ENCODE assay signal across 9 mouse cellular contexts in the genomic region with DNA sequence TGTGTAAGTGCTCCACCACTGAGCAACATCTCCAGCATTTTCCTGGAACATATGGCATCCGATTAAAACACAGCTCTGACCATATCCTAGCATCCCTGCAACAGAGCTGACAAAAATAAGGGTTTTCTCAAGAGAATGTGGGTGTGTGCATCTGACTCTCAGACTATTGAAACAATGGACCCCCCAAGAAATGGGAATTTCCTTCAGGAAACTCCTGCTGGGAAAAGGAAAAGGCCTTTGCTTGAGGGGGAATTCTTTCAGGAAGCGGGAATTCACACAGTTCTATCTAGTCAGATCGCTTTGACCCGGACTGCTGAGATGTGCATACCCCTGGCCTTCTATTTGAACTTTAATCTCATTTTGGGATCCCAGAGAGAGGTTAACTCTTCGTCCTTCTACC. TPM values are rescaled to one million over a fixed set of nuclear protein-coding genes. Genes with fewer than 3 reads are reported as not detected.
A peak's percentile ranks its signal among the peaks of the same experiment; 100 is the strongest.
DNase-seq lines count a peak whose midpoint lies in the region; ATAC-seq and TF ChIP-seq lines count a peak whose summit lies in the region.
"Had no signal": no experiment of that assay in that cellular context is flagged by ENCODE, and none has a peak within 500 bp of the region (broad histone marks: within the 10 kb centered on the region; RNA-seq: fewer than 3 reads in every experiment).

No protein-coding gene starts in this region.

- no peak for TF ChIP-seq CTCF in G1E (IDR thresholded peaks at IDR 0.05; ENCODE audit: low read depth, low read length)
- TF ChIP-seq CTCF in liver, postnatal 0 days (IDR thresholded peaks at IDR 0.05; ENCODE audit: low read depth) = no peak

- TF ChIP-seq EP300 in liver, postnatal 0 days (IDR thresholded peaks at IDR 0.05; ENCODE audit: low read depth) = no peak

- intact Hi-C loops in heart, postnatal 14 days (cut with DNase I) = no loop called here

- peaks cover 29% of the 10 kb centered on the region for H3K4me1 ChIP-seq in heart, embryonic 11.5 days (ENCODE audit: control insufficient read depth, insufficient read depth, low read length)
- peaks cover 44% of the 10 kb centered on the region for H3K4me1 ChIP-seq in G1E (ENCODE audit: insufficient read depth, low read depth, low read length)
- H3K4me1 ChIP-seq in liver, postnatal 0 days (ENCODE audit: insufficient read depth) = peaks cover 16% of the 10 kb centered on the region

- H3K4me2 ChIP-seq in heart, embryonic 11.5 days = peak overlapping the region; percentile 80
- H3K4me2 ChIP-seq in liver, postnatal 0 days (ENCODE audit: low read depth, low read length) = peak overlapping the region; percentile 86

- H3K36me3 ChIP-seq in heart, embryonic 11.5 days (ENCODE audit: control insufficient read depth, insufficient read depth, low read length) = no peaks in the 10 kb centered on the region
- H3K36me3 ChIP-seq in G1E (replicated peaks) = peaks cover 15% of the 10 kb centered on the region
- H3K36me3 ChIP-seq in liver, postnatal 0 days (replicated peaks; ENCODE audit: insufficient read depth, low read length) = no peaks in the 10 kb centered on the region

- ATAC-seq in heart, embryonic 11.5 days (replicated peaks; ENCODE audit: insufficient number of reproducible peaks, low FRiP score, low TSS enrichment) = no peak
- ATAC-seq in G1E (ENCODE audit: extremely low read depth, insufficient number of reproducible peaks, low FRiP score, poor library complexity, severe bottlenecking) = no peak
- no peak for ATAC-seq in liver, postnatal 0 days

- H3K9me3 ChIP-seq in heart, embryonic 11.5 days (replicated peaks; ENCODE audit: control insufficient read depth, low read length) = no peaks in the 10 kb centered on the region
- no peaks in the 10 kb centered on the region for H3K9me3 ChIP-seq in G1E (replicated peaks)
- no peaks in the 10 kb centered on the region for H3K9me3 ChIP-seq in liver, postnatal 0 days (ENCODE audit: low read length)

- H3K9ac ChIP-seq in heart, embryonic 11.5 days (ENCODE audit: low read depth, low read length) = no peak overlapping the region; the same call in 1 of the 2 replicates
- H3K9ac ChIP-seq in liver, postnatal 0 days (replicated peaks) = peak overlapping the region; percentile 94

- H3K27ac ChIP-seq in heart, embryonic 11.5 days (ENCODE audit: low read depth, low read length) = peak overlapping the region; percentile 97; the same call in 1 of the 2 replicates
- peak overlapping the region; percentile 98; the same call in 1 of the 2 replicates for H3K27ac ChIP-seq in liver, postnatal 0 days (ENCODE audit: low read depth)

- H3K4me3 ChIP-seq in heart, embryonic 11.5 days (ENCODE audit: low read depth, low read length) = peak overlapping the region; percentile 95
- peak overlapping the region; percentile 92; the same call in 1 of the 2 replicates for H3K4me3 ChIP-seq in G1E (ENCODE audit: low read depth, low read length)
- H3K4me3 ChIP-seq in liver, postnatal 0 days (ENCODE audit: low read depth, low read length) = peak overlapping the region; percentile 82

- H3K27me3 ChIP-seq in heart, embryonic 11.5 days (ENCODE audit: control insufficient read depth, insufficient read depth, low read length) = no peaks in the 10 kb centered on the region
- H3K27me3 ChIP-seq in G1E (ENCODE audit: insufficient read depth, low read length) = peaks cover 20% of the 10 kb centered on the region
- no peaks in the 10 kb centered on the region for H3K27me3 ChIP-seq in liver, postnatal 0 days (ENCODE audit: insufficient read depth, low read length)

- WGBS in heart, embryonic 11.5 days (ENCODE audit: insufficient replicate concordance) = 9% methylated on average over 5 of the region's 5 CpGs
- WGBS in liver, postnatal 0 days (ENCODE audit: insufficient replicate concordance) = 50% methylated on average over 5 of the region's 5 CpGs

- DNase-seq in heart, postnatal 14 days = no peak
- DNase-seq in G1E (ENCODE audit: low spot score) = no peak
- DNase-seq in heart, postnatal 4 days = peak; percentile 4
- DNase-seq in liver, postnatal 0 days = no peak
- no peak for DNase-seq in retina, postnatal 1 day
- no peak for DNase-seq in layer of hippocampus, adult 8-10 months (ENCODE audit: low spot score in 2 of 2)
- DNase-seq in adrenal gland, adult 18-20 months (ENCODE audit: low spot score in 2 of 2) = no peak
- DNase-seq: thymus, postnatal 25 days had no signal

RNA-seq across cellular contexts. Expression of a gene that starts 0.7 kb away (rescaled TPM):
- polyA plus RNA-seq in heart, embryonic 11.5 days (2014; fragmentation: Nextera tagmentation; extraction: Ambion mirVana) = 10.4 and 12.2 TPM in 2 replicates
- 10 to 100 TPM; 53.9 to 68.6 TPM for total RNA-seq in heart, postnatal 14 days (2021)
- total RNA-seq in G1E (2014; fragmentation: Nextera tagmentation) (24.4 and 27.5 TPM in 2 replicates), G1E (2017) (11.4 and 11.7 TPM in 2 replicates)
- 18.5 and 25.3 TPM in 2 replicates for polyA plus RNA-seq in G1E (2012)
- total RNA-seq in heart, postnatal 4 days (2021) = 10 to 100 TPM; 27.8 to 31.0 TPM
- 8.5 and 11.4 TPM in 2 replicates for polyA plus RNA-seq in liver, postnatal 0 days (2015; fragmentation: Nextera tagmentation; extraction: Ambion mirVana)
- total RNA-seq in layer of hippocampus, adult 8-10 months (2022) = 10 to 100 TPM; 51.9 to 55.4 (median 52.9) TPM
- total RNA-seq in adrenal gland, adult 18-20 months (2021) = 10 to 100 TPM; 34.1 to 55.2 TPM
